Mouse (Mus musculus) kidney, embryonic 14.5 days (tissue): Measurements from ENCODE around the gene Traf7. TPM values are rescaled to one million over a fixed set of nuclear protein-coding genes. Genes with fewer than 3 reads are reported as not detected.

Experiments used
- ATAC-seq: fragments of 200-750 bp; cut with Nextera tagmentation; 2 replicates; pipeline ENCODE4 v1.8.0; 2017; ENCODE audit warnings: moderate number of reproducible peaks, mild to moderate bottlenecking, moderate TSS enrichment, moderate library complexity; ENCODE audit not compliant: low FRiP score, low TSS enrichment
- H3K27ac ChIP-seq: fragments of 300-500 bp; sonication (generic); 2 replicates; pipeline ENCODE4 v1.5.1; 2014; ENCODE audit warnings: low read depth, mild to moderate bottlenecking, low read length, moderate library complexity, mixed read lengths
- H3K27me3 ChIP-seq: fragments of 300-500 bp; sonication (generic); 2 replicates; pipeline ENCODE4 v1.6.1; 2014; ENCODE audit warnings: mild to moderate bottlenecking, low read length; ENCODE audit not compliant: control insufficient read depth, insufficient read depth
- H3K36me3 ChIP-seq: fragments of 300-500 bp; sonication (generic); 2 replicates; pipeline ENCODE4 v1.6.1; 2014; ENCODE audit warnings: low read length, mixed read lengths; ENCODE audit not compliant: control insufficient read depth, insufficient read depth
- H3K4me1 ChIP-seq: fragments of 300-500 bp; sonication (generic); 2 replicates; pipeline ENCODE4 v1.6.1; 2014; ENCODE audit warnings: low read length, mixed read lengths; ENCODE audit not compliant: control insufficient read depth, insufficient read depth
- H3K4me2 ChIP-seq: fragments of 300-500 bp; sonication (generic); replicated peaks from 2 replicates; pipeline ENCODE4 v1.6.1; 2014; ENCODE audit warnings: low read depth, mild to moderate bottlenecking, low read length
- H3K4me3 ChIP-seq: fragments of 300-500 bp; sonication (generic); 2 replicates; pipeline ENCODE4 v1.5.1; 2014; ENCODE audit warnings: mild to moderate bottlenecking, low read length
- H3K9ac ChIP-seq: fragments of 300-500 bp; sonication (generic); 2 replicates; pipeline ENCODE4 v1.6.1; 2014; ENCODE audit warnings: low read depth, mild to moderate bottlenecking, low read length, moderate library complexity
- H3K9me3 ChIP-seq: fragments of 300-500 bp; sonication (generic); 2 replicates; pipeline ENCODE4 v1.6.1; 2016; ENCODE audit warnings: low read length; ENCODE audit not compliant: control insufficient read depth
- WGBS: fragments of 180-500 bp; shearing (Covaris S2); extraction: QIAGEN DNeasy Blood & Tissue Kit; methylation state at CpG from one replicate; pipeline ENCODE4 v1.1.7; 2014; 5-methylcytosine and 5-hydroxymethylcytosine counted together
- polyA plus RNA-seq: library from polyadenylated mRNA; unstranded; fragments of >200 nt; fragmentation: Nextera tagmentation; extraction: Ambion mirVana; gene quantifications from 2 replicates; pipeline ENCODE4 v1.2.1, GENCODE M21; 2014

Gene Traf7
- polyA plus RNA-seq, result 69.0 and 88.5 TPM in 2 replicates

- H3K27me3 ChIP-seq, result no peaks in the 10 kb centered on the region
- H3K36me3 ChIP-seq, result peaks cover 21% of the 10 kb centered on the region
- under 1% methylated on average over 40 of the region's 40 CpGs for WGBS
- H3K4me3 ChIP-seq, result peak within 1 kb of the TSS; percentile 81
- H3K9me3 ChIP-seq, result no peaks in the 10 kb centered on the region
- peak; percentile 96 for ATAC-seq
- peak within 1 kb of the TSS; percentile 83 for H3K9ac ChIP-seq
- H3K4me1 ChIP-seq, result peaks cover 27% of the 10 kb centered on the region
- H3K4me2 ChIP-seq, result peak within 1 kb of the TSS; percentile 79
- peak within 1 kb of the TSS; percentile 90 for H3K27ac ChIP-seq
Measured at GRCm38 (mm10) chr17:24527723-24528559, at the start of gene Traf7. Gene Traf7, minus strand, starts transcription at chr17:24527938.

- ATAC-seq, result no peak
Measured at GRCm38 (mm10) chr17:24573811-24574210, 46.1 kb upstream of the Traf7 start.

GRCm38 (mm10) chr17:24572651-24573245 lies 45.0 kb upstream of the Traf7 start:
- no peaks in the 10 kb centered on the region for H3K9me3 ChIP-seq
- ATAC-seq, result no peak
- H3K36me3 ChIP-seq, result peaks cover 71% of the 10 kb centered on the region
- H3K27ac ChIP-seq, result no peak overlapping the region
- no peaks in the 10 kb centered on the region for H3K27me3 ChIP-seq
- 96% methylated on average over 12 of the region's 12 CpGs for WGBS
- no peaks in the 10 kb centered on the region for H3K4me1 ChIP-seq
- no peak overlapping the region for H3K4me3 ChIP-seq
- no peak overlapping the region for H3K4me2 ChIP-seq
- H3K9ac ChIP-seq, result no peak overlapping the region

More at GRCm38 (mm10) chr17:24573811-24574210, 46.1 kb upstream of the Traf7 start:
- Histone ChIP-seq H3K36me3 (peaks cover 73% of the 10 kb centered on the region), H3K4me3 (no peak overlapping the region), H3K9ac (no peak overlapping the region), H3K4me1 (no peaks in the 10 kb centered on the region), H3K27ac (no peak overlapping the region), H3K27me3 (no peaks in the 10 kb centered on the region), H3K9me3 (no peaks in the 10 kb centered on the region), H3K4me2 (no peak overlapping the region)
- WGBS, result 97% methylated on average over 9 of the region's 9 CpGs

GRCm38 (mm10) chr17:24569837-24570236 lies 42.1 kb upstream of the Traf7 start:
- no peak overlapping the region for H3K27ac ChIP-seq
- no peak for ATAC-seq
- H3K9me3 ChIP-seq, result no peaks in the 10 kb centered on the region
- no peak overlapping the region for H3K4me2 ChIP-seq
- peaks cover 69% of the 10 kb centered on the region for H3K36me3 ChIP-seq
- H3K9ac ChIP-seq, result no peak overlapping the region
- H3K4me3 ChIP-seq, result no peak overlapping the region
- no peaks in the 10 kb centered on the region for H3K4me1 ChIP-seq
- H3K27me3 ChIP-seq, result no peaks in the 10 kb centered on the region
- 93% methylated on average over 4 of the region's 4 CpGs for WGBS

- H3K9me3 ChIP-seq, result no peaks in the 10 kb centered on the region
- H3K27ac ChIP-seq, result no peak overlapping the region
Measured at GRCm38 (mm10) chr17:24567034-24567779, 39.5 kb upstream of the Traf7 start.

GRCm38 (mm10) chr17:24565792-24566191 lies 38.1 kb upstream of the Traf7 start:
- no peak overlapping the region for H3K27ac ChIP-seq
- ATAC-seq, result no peak
- no peak overlapping the region for H3K4me2 ChIP-seq
- H3K4me3 ChIP-seq, result no peak overlapping the region
- 81% methylated on average over 3 of the region's 3 CpGs for WGBS
- H3K27me3 ChIP-seq, result no peaks in the 10 kb centered on the region
- peaks cover 46% of the 10 kb centered on the region for H3K36me3 ChIP-seq
- H3K9ac ChIP-seq, result no peak overlapping the region
- H3K9me3 ChIP-seq, result no peaks in the 10 kb centered on the region
- no peaks in the 10 kb centered on the region for H3K4me1 ChIP-seq

More at GRCm38 (mm10) chr17:24567034-24567779, 39.5 kb upstream of the Traf7 start:
- Histone ChIP-seq H3K36me3 (peaks cover 58% of the 10 kb centered on the region), H3K9ac (no peak overlapping the region), H3K27me3 (no peaks in the 10 kb centered on the region), H3K4me2 (no peak overlapping the region), H3K4me1 (no peaks in the 10 kb centered on the region), H3K4me3 (no peak overlapping the region)
- 71% methylated on average over 8 of the region's 8 CpGs for WGBS
- no peak; the same call in 1 of the 2 replicates for ATAC-seq

GRCm38 (mm10) chr17:24565092-24565491 lies 37.4 kb upstream of the Traf7 start:
- no peak overlapping the region for H3K4me3 ChIP-seq
- H3K9me3 ChIP-seq, result no peaks in the 10 kb centered on the region
- H3K4me2 ChIP-seq, result no peak overlapping the region
- H3K9ac ChIP-seq, result no peak overlapping the region
- H3K27me3 ChIP-seq, result no peaks in the 10 kb centered on the region
- ATAC-seq, result no peak
- H3K36me3 ChIP-seq, result peaks cover 40% of the 10 kb centered on the region
- 81% methylated on average over 3 of the region's 3 CpGs for WGBS
- H3K27ac ChIP-seq, result no peak overlapping the region
- no peaks in the 10 kb centered on the region for H3K4me1 ChIP-seq

GRCm38 (mm10) chr17:24564422-24564821 lies 36.7 kb upstream of the Traf7 start:
- H3K9ac ChIP-seq, result no peak overlapping the region
- H3K4me2 ChIP-seq, result no peak overlapping the region
- H3K4me1 ChIP-seq, result no peaks in the 10 kb centered on the region
- no peak for ATAC-seq
- WGBS, result 84% methylated on average over 4 of the region's 4 CpGs
- no peaks in the 10 kb centered on the region for H3K9me3 ChIP-seq
- no peaks in the 10 kb centered on the region for H3K27me3 ChIP-seq
- H3K27ac ChIP-seq, result no peak overlapping the region
- peaks cover 34% of the 10 kb centered on the region for H3K36me3 ChIP-seq
- H3K4me3 ChIP-seq, result no peak overlapping the region
